Mouse (Mus musculus) heart, adult 2 months (tissue): ENCODE data around the gene Ceacam16.

Experiments used
- CTCF ChIP-seq: fragments of 200-600 bp; IDR thresholded peaks from 2 replicates; pipeline ENCODE4 v1.8.1; 2022; ENCODE audit warnings: antibody characterized with exemption, mild to moderate bottlenecking, moderate library complexity
- EP300 ChIP-seq: fragments of 200-500 bp; IDR thresholded peaks from 2 replicates; pipeline ENCODE4 v1.6.1; 2011; ENCODE audit warnings: low read depth, low read length, control low read depth; ENCODE audit not compliant: insufficient read depth
- POLR2A ChIP-seq: fragments of 200-500 bp; IDR thresholded peaks from 2 replicates; pipeline ENCODE4 v1.6.1; 2011; ENCODE audit warnings: mild to moderate bottlenecking, low read depth, low read length, control low read depth; ENCODE audit not compliant: insufficient read depth

- TF ChIP-seq EP300 (0 out of 2 replicates have a peak, but pooled peaks have one; percentile 19), POLR2A (no peak), CTCF (no peak)
Observed at GRCm38 (mm10) chr7:19823256-19824181, 37.6 kb downstream of the Ceacam16 start.
